Mouse (Mus musculus) urinary bladder, adult 2 months (tissue): ENCODE results near the gene Selenbp2. TPM values are rescaled to one million over a fixed set of nuclear protein-coding genes. Genes with fewer than 3 reads are reported as not detected.
"Not testable (repeated sequence)": the region's sequence is repeated elsewhere in the genome, so short reads cannot be mapped to it uniquely, and the experiment has no call there.

Experiments
- DNase-seq: peaks from one replicate; pipeline ENCODE4 v3.0.0; 2022; ENCODE audit warnings: low spot score
- polyA plus RNA-seq: library from polyadenylated mRNA; depleted of rRNA; stranded (reverse); fragments of >200 nt; gene quantifications from 2 replicates; pipeline ENCODE4 v1.2.3, GENCODE M21; 2012; rRNA removed

Gene Selenbp2
- polyA plus RNA-seq, 1 experiment = 5.9 TPM

GRCm38 (mm10) chr3:94690616-94691247, 2.6 kb upstream of the Selenbp2 start:
- DNase-seq = no peak

DNA sequence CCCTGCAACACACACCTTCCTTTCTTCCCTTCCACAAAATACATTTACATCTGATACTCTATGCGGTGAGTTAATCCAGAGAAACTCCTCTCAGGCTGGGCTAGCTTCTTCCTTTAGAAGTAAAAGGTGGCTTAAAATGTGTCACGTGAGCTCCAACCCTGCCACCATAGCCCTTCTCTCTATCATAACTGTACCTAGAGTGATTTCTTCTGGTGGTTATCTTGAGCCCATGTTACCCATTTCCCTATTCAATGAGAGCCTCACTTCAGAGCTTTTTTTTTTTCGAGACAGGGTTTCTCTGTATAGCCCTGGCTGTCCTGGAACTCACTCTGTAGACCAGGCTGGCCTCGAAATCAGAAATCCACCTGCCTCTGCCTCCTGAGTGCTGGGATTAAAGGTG, 1.7 kb upstream of the Selenbp2 start:
- DNase-seq = not testable (repeated sequence)

DNA sequence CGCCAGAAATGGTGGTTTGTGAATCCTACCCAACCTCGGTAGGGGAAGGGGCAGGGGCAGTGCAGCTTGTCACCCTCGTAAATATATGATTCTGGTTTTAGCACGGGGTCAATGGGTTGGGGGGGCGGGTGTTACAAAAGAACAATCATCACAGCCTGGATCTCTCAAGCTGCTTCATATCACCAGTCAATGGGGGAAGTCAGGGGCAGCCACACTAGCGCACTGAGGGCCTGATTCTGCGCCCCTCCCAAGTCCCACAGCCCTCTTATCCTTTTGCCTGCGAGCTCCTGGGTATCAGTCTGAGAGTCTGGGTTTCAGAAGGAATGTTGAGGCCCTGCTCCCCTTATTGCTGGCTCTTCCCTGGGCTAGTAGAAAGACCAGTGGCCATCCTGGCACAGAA, 518 bp downstream of the Selenbp2 start:
- not testable (repeated sequence) for DNase-seq

- DNase-seq = not testable (repeated sequence)
Observed at GRCm38 (mm10) chr3:94695591-94695990, 2.2 kb downstream of the Selenbp2 start.

DNA sequence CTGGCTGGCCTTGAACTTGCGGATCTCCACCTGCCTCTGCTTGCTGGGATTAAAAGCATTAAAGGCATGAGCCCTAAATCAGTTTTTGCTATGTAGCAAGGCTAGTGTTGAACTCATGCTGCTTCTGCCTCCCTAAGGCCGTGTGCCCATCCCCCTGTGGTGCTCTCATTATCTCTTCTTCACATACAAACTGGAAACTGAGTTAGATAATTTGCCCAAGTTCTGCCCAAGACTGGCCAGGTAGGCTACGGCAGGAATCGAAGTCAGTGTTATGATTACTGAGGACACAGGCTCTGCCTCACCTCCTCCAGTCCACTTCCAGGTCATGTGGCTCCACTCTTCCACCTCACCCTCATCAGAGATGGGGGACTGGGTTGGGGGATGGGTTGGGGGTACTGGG, 2.9 kb downstream of the Selenbp2 start:
- DNase-seq = not testable (repeated sequence)

GRCm38 (mm10) chr3:94702163-94702810, 8.9 kb downstream of the Selenbp2 start:
- DNase-seq = not testable (repeated sequence)

DNA sequence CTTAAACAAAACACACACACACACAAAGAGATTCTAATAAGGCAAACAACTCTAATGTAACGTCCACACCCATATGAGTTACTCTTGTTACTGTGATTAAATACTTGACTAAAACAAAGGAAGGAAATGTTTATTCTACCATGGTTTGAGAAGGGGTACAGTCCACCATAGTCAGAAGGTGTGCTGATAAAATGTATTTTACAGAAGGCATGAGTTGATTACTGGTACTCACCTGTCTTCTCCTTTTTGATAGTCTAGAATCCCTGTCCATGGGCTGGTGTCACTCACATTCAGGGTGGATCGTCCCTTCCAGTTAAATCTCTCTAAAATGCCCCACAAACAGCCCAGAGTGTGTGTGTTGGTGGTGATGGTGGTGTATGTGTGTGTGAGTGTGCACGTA, 9.5 kb downstream of the Selenbp2 start:
- no peak for DNase-seq

DNA sequence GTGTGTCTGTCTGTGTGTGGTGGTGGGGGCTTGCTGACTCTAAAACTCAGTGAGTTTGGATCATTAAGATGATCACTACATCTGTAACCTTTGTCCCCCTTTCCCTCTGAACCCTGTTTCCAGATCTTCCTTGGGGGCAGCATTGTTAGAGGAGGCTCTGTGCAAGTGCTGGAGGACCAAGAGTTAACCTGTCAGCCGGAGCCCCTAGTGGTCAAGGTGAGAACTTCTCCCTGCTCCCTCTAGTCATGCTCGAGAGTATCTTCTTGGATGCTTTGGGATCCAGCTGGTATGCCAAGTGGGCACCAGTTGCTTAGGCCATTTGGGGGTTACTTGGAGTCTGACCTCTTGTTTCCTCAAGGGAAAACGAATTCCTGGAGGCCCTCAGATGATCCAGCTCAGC, 10.0 kb downstream of the Selenbp2 start:
- DNase-seq = not testable (repeated sequence)

- not testable (repeated sequence) for DNase-seq
Observed at GRCm38 (mm10) chr3:94710591-94710990, 17.2 kb downstream of the Selenbp2 start.

DNA sequence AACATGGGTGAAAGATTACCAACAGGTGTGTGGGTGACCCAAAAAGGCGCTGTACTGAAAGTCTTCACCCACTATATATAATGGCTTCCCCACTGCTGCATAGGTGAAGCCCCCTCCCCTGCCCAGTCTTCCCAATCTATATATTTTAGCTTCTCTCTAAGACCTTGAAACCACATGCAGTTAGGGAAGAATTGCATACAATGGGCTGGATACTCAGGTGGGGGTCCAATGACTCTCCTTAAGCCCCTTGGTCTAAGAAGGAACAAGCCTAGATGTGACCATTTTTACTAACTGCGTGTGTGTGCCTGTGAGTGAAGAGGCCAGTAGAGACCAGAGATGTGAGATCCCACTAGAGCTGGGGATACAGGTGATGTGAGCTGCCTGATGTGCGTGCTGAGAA, 20.1 kb downstream of the Selenbp2 start:
- not testable (repeated sequence) for DNase-seq

- not testable (repeated sequence) for DNase-seq
Observed at GRCm38 (mm10) chr3:94718253-94718652, 24.9 kb downstream of the Selenbp2 start.

GRCm38 (mm10) chr3:94723637-94724036, 30.3 kb downstream of the Selenbp2 start:
- not testable (repeated sequence) for DNase-seq

GRCm38 (mm10) chr3:94745691-94746090, 52.3 kb downstream of the Selenbp2 start:
- no peak for DNase-seq

Other genes starting within 250 kb of the Selenbp2 start
- 0.29 and 0.43 TPM in 2 replicates for gene Oaz3, start 249.6 kb upstream of the Selenbp2 start, polyA plus RNA-seq
- 0.83 and 1.1 TPM in 2 replicates for gene Celf3, start 215.3 kb upstream of the Selenbp2 start, polyA plus RNA-seq
- gene Riiad1, start 213.2 kb upstream of the Selenbp2 start, polyA plus RNA-seq = 1.2 and 2.4 TPM in 2 replicates
- 20.6 and 22.3 TPM in 2 replicates for gene Snx27, start 110.8 kb upstream of the Selenbp2 start, polyA plus RNA-seq
- gene Gm10972, start 50.4 kb upstream of the Selenbp2 start, polyA plus RNA-seq = not detected in 2 replicates
- 17.0 and 18.9 TPM in 2 replicates for gene Tuft1, start 34.7 kb upstream of the Selenbp2 start, polyA plus RNA-seq
- 19.1 and 21.6 TPM in 2 replicates for gene Cgn, start 92.9 kb downstream of the Selenbp2 start, polyA plus RNA-seq
- gene Pogz, start 144.0 kb downstream of the Selenbp2 start, polyA plus RNA-seq = 19.3 and 21.1 TPM in 2 replicates
- 242 and 281 TPM in 2 replicates for gene Psmb4, start 193.4 kb downstream of the Selenbp2 start, polyA plus RNA-seq
- 83.1 and 85.8 TPM in 2 replicates for gene Selenbp1, start 239.5 kb downstream of the Selenbp2 start, polyA plus RNA-seq